Mouse (Mus musculus) regulatory T cell (primary cell): ENCODE results near the gene Ttc23.

Experiments used
- in situ Hi-C: fragments of 300-600 bp; cut with MboI, MseI; formaldehyde crosslinking; loops from one replicate; pipeline ENCODE4 v1.15.1; 2025; ENCODE audit warnings: high pct_unique_total_duplicates

The Ttc23 gene

GRCm38 (mm10) chr7:67797065-67797464 lies 149.9 kb downstream of the Ttc23 start:
- in situ Hi-C loops, result loop anchor here (25.0 kb wide), 1 partner anchor 515 kb away; no protein-coding TSS in a partner anchor

- in situ Hi-C loops, result loop anchor here (25.0 kb wide), 1 partner anchor 514 kb away; no protein-coding TSS in a partner anchor
These were observed 151.3 kb downstream of the Ttc23 start for GRCm38 (mm10) chr7:67798476-67798875.

GRCm38 (mm10) chr7:67800547-67800946 lies 153.3 kb downstream of the Ttc23 start:
- in situ Hi-C loops, result loop anchor here (5.0 to 10.0 kb wide), 2 partner anchors 152 to 334 kb away; partner anchors contain the start of gene Igf1r

GRCm38 (mm10) chr7:67801022-67801421 lies 153.8 kb downstream of the Ttc23 start:
- in situ Hi-C loops, result loop anchor here (5.0 to 10.0 kb wide), 2 partner anchors 151 to 334 kb away; partner anchors contain the start of gene Igf1r

GRCm38 (mm10) chr7:67803015-67803856 lies 156.0 kb downstream of the Ttc23 start:
- in situ Hi-C loops, result loop anchor here (5.0 to 10.0 kb wide), 2 partner anchors 149 to 332 kb away; partner anchors contain the start of gene Igf1r

GRCm38 (mm10) chr7:67803857-67804215 lies 156.6 kb downstream of the Ttc23 start:
- in situ Hi-C loops, result loop anchor here (5.0 to 10.0 kb wide), 2 partner anchors 148 to 331 kb away; partner anchors contain the start of gene Igf1r
